Mouse (Mus musculus) liver (tissue): ENCODE measurements at regions not wholly inside any gene's neighbourhood (a gene's known extent, or its start where the extent isn't known, plus 50 kb on each side); places are given as distances from the start of the nearest gene placed in this dataset.

Experiments used
- DNase-seq: peaks from one replicate; pipeline ENCODE4 v3.0.0-alpha.2; 2020; ENCODE audit warnings: mixed read lengths

GRCm38 (mm10) chr8:89632304-89632703 is 588.3 kb upstream of the Sall1 start:
- DNase-seq: no peak

DNA sequence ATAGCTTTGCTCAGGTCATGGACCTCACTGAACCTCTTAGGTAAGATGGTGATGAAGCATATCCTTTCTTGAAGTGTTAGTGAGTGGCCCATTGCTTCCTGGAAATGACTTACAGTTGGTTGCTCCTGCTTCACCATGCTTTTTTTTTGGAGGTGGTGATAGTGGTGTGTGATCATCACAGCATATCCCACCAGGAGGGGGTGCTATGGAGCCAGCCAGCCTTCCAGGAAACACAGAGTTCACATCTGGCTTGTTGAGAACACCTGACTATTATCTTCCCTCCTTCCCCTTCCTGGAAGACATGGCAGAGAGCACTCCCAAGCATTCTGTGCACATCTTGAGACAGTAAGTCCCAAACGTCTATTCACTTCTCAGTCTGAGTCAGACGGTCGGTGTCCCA is 586.6 kb upstream of the Sall1 start:
- peak; percentile 9 for DNase-seq

DNA sequence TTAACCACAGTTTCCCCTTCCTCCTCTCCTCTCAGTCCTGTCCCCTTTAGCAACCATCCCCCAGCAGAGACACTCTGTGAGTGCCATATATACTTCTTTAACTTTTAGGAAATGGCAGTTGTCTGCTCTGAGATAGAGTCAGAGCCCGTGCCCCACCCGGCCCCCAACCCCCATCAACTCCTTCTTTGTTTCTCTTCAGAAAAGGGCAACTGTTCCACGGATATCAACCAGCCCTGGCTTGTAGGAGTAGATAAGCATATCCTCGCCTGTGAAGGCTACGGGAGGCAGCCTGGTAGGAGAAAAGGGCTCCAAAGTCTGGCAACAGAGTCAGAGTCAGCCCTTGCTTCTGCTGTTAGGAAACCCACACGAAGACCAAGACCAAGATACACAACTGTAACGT is 574.1 kb upstream of the Sall1 start:
- peak; percentile 29 for DNase-seq

- no peak for DNase-seq
Measured at GRCm38 (mm10) chr8:89615863-89616558, 572.0 kb upstream of the Sall1 start.

- no peak for DNase-seq
Measured at GRCm38 (mm10) chr8:89609074-89609473, 565.1 kb upstream of the Sall1 start.

GRCm38 (mm10) chr8:89605905-89606468 is 562.0 kb upstream of the Sall1 start:
- no peak for DNase-seq

- DNase-seq: no peak
Measured at GRCm38 (mm10) chr8:89604461-89604860, 560.5 kb upstream of the Sall1 start.

GRCm38 (mm10) chr8:89596380-89596779 is 552.4 kb upstream of the Sall1 start:
- no peak for DNase-seq

- no peak for DNase-seq
Measured at GRCm38 (mm10) chr8:89583091-89583490, 539.1 kb upstream of the Sall1 start.

DNA sequence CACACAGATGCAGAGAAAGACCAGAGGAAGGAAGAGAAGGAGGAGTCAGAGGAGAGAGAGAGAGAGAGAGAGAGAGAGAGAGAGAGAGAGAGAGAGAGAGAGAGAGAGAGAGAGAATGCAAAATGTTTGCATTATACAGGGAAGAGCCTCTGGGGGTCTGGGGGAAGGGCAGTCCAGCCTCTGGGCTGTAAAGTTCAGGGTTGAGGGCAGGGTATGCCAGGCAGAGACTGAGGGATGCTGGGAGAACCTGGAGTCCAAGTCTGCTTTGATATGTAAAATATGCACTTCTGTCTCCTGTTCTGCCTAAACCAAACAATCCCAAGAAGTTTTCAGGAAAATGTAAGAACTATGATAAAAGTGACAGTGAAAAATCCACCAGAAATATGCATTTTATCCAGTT is 538.6 kb upstream of the Sall1 start:
- DNase-seq: no peak

- DNase-seq: peak; percentile 72
Measured at GRCm38 (mm10) chr8:89571816-89572215, 527.9 kb upstream of the Sall1 start.

GRCm38 (mm10) chr8:89570639-89571325 is 526.8 kb upstream of the Sall1 start:
- DNase-seq: no peak

DNA sequence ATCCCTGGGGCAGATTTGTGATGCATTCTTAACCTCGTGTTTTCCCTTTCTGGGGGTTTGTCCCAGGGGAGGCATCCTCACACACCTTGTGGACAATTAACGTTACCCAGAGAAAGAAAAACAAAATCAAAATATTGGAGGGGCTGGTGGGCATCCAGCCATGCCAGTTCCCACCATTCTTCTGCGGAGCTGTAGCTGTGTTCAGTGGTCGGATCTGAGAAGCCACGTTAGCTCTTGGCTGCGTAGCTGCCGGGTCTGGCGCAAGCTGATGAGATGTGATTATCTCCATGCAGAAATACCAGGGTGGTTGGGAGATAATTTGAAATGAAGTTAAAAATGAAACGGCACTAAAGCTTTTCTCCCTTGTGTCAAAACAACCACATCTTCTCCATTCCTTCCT is 525.4 kb upstream of the Sall1 start:
- DNase-seq: no peak

DNA sequence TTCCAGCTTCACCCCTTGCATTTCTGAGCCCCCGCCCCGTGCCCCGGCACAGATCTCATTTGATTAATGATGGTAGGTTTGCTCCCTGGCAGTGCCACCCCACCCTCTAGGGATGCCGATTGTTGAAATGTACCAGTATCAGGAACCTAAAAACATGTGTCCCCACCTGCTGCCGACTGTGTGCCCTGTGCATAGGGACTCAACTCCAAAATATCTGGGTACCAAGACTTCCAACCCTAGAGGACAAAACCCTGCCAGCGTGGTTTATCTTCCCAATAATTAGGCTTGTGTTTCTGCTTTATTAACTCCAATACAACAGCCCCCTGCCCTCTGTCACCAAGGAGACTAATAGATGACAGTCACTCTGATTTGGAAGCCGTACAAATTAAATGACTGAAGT is 524.7 kb upstream of the Sall1 start:
- DNase-seq: no peak

DNA sequence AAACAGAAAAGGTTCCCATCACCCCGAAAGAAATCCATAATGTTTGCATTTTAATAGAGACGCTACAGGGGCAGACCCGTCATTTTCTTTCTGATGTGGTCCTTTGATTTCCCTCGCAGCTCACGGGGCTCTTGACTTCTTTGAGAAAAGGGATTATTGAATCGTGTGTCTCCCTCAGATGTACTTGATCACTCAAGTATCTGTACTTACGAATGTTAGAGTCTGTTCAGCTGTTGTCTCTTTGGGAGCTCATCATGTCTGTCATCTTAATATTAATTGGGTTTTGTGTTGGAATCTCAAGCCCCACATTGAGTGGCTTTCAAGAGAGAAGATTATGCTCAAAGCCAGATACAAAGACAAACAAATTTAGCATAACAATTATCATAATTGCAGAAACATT is 523.0 kb upstream of the Sall1 start:
- no peak for DNase-seq

DNA sequence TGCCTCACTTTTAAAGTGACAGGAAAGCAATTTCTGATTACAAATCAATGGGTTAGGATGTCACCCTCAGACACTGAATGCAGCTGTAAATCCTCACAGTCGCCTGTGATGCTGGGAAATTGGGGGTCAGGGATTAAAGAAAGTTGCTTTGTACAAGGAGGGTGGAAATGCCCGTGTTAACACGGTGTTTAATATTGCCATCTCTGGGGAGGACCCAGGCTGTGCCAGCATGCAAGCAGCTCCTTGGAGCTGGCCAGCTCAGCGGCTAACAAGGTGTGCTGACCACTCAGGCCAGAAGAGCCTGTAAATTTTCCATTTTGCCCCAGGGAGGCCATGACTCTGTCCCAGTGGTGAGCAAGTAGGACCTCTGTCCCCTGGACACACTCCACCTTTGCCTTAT is 522.5 kb upstream of the Sall1 start:
- no peak for DNase-seq

DNA sequence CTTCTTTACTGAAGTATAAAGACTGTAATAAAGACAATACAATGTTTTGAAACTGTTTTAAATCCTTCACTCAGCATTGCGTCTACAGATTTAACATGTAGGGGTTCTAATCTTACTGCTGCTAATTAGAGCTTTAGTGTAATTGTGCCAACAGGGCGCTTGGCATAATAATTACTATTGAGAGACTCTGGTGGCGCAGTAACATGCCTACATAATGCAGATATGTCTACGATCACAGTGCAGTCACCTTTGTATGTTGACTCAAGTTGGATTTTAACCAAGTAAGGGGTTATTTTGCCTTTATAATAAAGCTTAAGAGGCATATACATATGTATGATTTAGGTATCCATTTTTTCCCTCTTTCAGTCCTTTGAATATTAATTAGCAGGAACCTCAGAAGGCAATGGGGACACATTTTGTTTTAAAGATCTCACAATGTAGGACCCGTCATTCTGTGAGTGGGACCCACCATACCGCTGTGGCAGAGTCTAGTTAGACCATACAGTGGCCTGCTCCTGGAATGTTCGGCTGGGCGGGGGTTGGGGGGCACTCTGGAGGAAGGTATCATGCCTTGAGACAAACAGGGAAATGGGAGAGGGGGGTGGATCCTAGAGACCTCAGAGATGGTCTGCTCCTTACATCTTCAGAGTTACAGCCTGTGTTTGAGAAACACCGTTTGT is 521.3 kb upstream of the Sall1 start:
- DNase-seq: no peak

DNA sequence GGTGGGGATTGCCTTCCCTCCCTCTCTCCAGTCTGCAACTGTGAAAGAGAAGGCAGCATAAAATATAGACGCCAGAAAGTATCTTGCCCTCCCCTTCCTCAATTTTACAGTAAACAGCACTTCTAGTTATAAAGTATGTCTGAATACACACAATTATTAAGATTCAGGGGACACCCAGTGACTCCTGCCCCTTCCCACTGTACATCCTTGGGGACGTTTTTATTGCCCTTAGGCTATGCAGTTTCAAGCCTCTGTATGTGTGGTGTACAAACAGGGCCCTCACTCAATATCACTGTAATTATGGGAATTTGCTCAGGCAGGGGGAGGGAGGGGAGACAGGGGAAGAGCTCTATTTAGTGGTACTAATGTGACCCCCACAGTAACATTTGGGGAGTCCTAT is 519.6 kb upstream of the Sall1 start:
- DNase-seq: no peak

DNA sequence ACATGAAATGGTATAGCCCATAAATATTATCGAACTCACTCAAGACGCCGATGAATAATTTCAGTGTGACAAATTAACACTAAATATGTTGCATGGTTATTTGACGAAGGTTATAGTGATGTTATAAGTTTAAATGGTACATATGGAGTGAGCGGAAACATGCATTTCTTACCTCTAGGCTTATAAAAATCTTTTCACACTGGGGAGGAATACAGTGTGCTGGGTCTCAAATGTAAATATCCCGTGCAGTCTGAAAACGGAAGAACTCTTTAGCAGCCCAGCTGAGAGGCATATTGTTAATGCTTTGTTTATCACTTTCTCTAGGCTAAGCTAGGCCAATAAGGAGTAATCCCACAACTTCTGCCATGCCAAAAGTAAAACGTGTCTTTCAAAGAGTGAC is 518.6 kb upstream of the Sall1 start:
- DNase-seq: no peak

DNA sequence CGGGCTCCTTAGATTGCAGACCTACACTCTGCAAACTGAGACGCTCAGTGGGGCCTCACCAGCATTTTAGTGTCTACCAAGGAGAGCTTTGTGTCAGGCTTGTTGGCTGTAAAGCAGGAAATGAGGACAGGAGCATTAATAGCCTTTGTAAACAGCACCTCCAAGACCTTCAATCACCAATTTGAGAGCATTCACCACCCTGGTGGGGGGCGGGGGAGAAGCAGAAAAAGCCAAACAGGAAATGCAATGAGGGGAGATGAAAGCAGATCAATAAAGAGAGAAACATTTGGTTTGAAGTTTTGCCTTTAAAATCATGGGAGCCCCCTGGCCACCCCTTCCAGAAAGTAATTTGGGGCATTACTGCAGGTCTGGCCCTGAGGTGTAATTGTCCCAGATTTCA is 497.3 kb upstream of the Sall1 start:
- DNase-seq: no peak

DNA sequence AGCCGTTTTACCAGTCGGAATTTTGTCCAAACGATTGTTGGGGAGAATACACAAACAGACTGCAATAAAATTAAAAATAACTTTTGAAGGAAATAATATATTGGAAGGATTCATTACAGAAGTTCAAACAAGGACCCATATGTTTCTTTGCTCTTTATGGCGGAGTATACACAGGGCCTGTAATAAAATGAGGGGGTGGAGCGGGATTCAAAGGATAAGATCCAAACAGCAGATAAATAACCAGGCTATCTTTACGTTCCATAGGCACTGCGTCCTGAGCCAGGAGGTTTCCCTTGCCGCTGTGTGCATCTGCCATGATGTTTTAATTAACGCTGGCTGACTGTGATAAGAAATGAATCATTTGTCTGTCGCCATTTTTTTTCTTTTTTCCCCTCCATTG is 490.6 kb upstream of the Sall1 start:
- DNase-seq: no peak

- DNase-seq: peak; percentile 3
Measured at GRCm38 (mm10) chr8:89525041-89525440, 481.1 kb upstream of the Sall1 start.

DNA sequence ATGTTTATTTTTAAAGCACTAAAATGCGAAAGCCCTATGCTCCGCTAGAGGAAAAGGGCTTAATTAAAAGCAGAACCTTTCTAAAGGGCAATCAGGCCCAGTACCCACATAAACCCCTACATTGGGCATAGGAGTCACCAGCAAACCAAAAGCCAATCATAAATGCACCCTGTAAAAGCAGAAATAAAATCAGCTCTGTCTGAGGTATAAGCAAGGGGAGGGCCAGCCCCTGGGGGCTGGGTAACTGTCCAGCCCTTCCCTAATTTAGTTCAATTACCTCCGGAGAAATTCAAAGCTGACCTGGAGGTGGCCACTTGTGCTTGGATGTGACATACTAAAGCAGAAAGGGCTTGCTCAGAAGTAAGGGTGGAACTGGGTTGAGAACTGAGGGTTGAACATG is 479.4 kb upstream of the Sall1 start:
- DNase-seq: no peak

DNA sequence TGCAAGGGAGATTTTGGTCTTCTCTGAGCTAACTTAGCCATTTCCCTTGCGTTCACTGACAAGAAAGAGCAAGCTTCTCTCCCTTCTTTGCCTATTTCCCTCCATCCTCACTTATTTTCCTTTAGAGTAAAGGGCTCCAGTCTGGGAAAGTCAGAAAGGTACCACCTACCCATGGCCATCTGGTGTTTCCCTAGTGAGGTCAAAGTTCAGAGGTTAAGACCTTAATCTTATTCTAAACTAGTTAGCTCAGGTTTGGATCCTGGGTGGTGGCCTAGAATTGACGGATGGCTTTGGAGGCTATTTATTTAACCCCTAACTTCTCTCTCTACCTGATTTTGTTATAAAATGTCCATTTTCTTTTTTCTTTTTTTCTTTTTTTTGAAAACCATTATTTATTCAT is 472.6 kb upstream of the Sall1 start:
- DNase-seq: no peak
